Mouse (Mus musculus) heart, embryonic 16.5 days (tissue): ENCODE results near the gene Grik5. TPM values are rescaled to one million over a fixed set of nuclear protein-coding genes. Genes with fewer than 3 reads are reported as not detected.

ENCODE experiments used
- ATAC-seq: fragments of 200-750 bp; cut with Nextera tagmentation; replicated peaks from 2 replicates; pipeline ENCODE4 v1.8.0; 2017; ENCODE audit warnings: moderate number of reproducible peaks; ENCODE audit not compliant: insufficient read depth, low FRiP score; ENCODE audit errors: extremely low read depth
- H3K27ac ChIP-seq: fragments of 300-500 bp; sonication (generic); 2 replicates; pipeline ENCODE4 v1.5.1; 2014; ENCODE audit warnings: mild to moderate bottlenecking, low read length, control low read depth, moderate library complexity
- H3K27me3 ChIP-seq: fragments of 300-500 bp; sonication (generic); 2 replicates; pipeline ENCODE4 v1.6.1; 2014; ENCODE audit warnings: low read length, mixed read lengths; ENCODE audit not compliant: control insufficient read depth, insufficient read depth
- H3K36me3 ChIP-seq: fragments of 300-500 bp; sonication (generic); 2 replicates; pipeline ENCODE4 v1.6.1; 2014; ENCODE audit not compliant: control insufficient read depth, insufficient read depth
- H3K4me1 ChIP-seq: fragments of 300-500 bp; sonication (generic); 2 replicates; pipeline ENCODE4 v1.6.1; 2014; ENCODE audit warnings: low read length, mixed read lengths; ENCODE audit not compliant: control insufficient read depth, insufficient read depth
- H3K4me2 ChIP-seq: fragments of 300-500 bp; sonication (generic); 2 replicates; pipeline ENCODE4 v1.6.1; 2014; ENCODE audit warnings: low read depth, mild to moderate bottlenecking, control low read depth, low read length
- H3K4me3 ChIP-seq: fragments of 300-500 bp; sonication (generic); 2 replicates; pipeline ENCODE4 v1.5.1; 2014; ENCODE audit warnings: mild to moderate bottlenecking, control low read depth, low read length
- H3K9ac ChIP-seq: fragments of 300-500 bp; sonication (generic); 2 replicates; pipeline ENCODE4 v1.6.1; 2014; ENCODE audit warnings: low read length, control low read depth
- H3K9me3 ChIP-seq: fragments of 300-500 bp; sonication (generic); replicated peaks from 2 replicates; pipeline ENCODE4 v1.6.1; 2016; ENCODE audit warnings: low read length; ENCODE audit not compliant: control insufficient read depth
- WGBS: fragments of 180-500 bp; shearing (Covaris S2); extraction: QIAGEN DNeasy Blood & Tissue Kit; methylation state at CpG from one replicate; pipeline ENCODE4 v1.1.7; 2014; 5-methylcytosine and 5-hydroxymethylcytosine counted together
- polyA plus RNA-seq: library from polyadenylated mRNA; unstranded; fragments of >200 nt; fragmentation: Nextera tagmentation; extraction: Ambion mirVana; gene quantifications from 2 replicates; pipeline ENCODE4 v1.2.1, GENCODE M21; 2015

Grik5 gene
- polyA plus RNA-seq, 1 experiment from 2014 or later, result 2.3 TPM

DNA sequence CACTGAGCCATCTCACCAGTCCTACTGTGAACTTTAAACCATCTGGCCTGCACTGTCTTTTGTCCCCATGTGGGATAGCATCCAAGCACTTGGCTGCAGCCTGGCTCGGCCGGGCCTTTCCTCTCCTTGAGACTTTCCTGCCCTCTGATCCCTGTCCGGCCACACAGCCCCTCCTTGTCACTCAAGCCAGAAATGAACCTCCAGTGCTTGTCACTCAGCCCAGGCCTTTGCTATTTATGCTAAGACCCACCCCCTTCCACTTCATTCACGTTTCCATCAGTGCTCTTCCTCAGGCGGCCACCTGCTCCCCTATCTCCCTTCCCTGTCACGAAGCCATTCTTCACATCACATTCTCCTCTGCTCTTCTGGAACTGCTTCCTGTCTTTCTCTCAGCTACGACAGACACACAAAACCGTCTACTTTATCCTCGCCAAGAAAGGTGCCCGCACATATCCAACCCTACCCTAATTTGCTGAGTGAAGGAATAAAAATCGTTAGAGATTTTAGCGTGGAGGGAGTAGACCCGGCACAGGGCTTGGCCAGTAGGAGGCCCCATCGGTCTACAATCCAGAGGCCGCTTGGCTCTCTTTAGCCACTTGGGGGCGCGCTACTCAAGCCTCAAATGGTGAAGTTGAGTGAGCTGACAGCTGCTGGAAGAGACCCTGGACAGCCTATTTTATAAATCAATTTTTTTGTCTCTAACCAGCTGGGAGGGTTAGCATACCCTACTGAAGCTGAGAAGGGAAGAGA is 33.4 kb upstream of the Grik5 start:
- no peaks in the 10 kb centered on the region for H3K27me3 ChIP-seq
- no peak overlapping the region for H3K9ac ChIP-seq
- H3K27ac ChIP-seq, result no peak overlapping the region
- WGBS, result 12% methylated on average over 17 of the region's 17 CpGs
- H3K9me3 ChIP-seq, result no peaks in the 10 kb centered on the region
- ATAC-seq, result no peak; the same call in 1 of the 2 replicates
- H3K4me3 ChIP-seq, result no peak overlapping the region
- H3K4me1 ChIP-seq, result peaks cover 10% of the 10 kb centered on the region
- H3K36me3 ChIP-seq, result no peaks in the 10 kb centered on the region
- H3K4me2 ChIP-seq, result no peak overlapping the region

DNA sequence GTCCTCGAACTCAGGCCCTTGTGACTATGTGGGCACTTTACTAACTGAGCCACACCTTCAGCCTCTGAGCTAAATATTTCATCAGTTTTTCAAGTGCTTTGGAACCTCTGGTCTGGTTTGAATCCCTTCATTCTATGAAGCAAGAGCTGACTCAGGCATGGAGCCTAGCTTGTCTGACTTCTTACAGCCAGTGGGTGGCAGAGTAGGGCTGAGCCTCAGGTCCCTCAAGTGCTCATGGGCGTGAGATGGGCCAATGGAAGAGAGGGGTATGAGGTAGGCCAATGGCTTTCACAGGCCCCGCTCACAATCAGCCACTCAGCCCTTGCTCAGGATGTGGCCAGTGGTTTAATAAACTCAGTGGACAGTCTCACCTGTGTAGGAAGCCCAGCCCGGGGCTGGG is 27.4 kb upstream of the Grik5 start:
- Histone ChIP-seq H3K4me1 (no peaks in the 10 kb centered on the region), H3K27me3 (no peaks in the 10 kb centered on the region), H3K27ac (no peak overlapping the region), H3K4me3 (no peak overlapping the region), H3K4me2 (no peak overlapping the region), H3K36me3 (no peaks in the 10 kb centered on the region), H3K9me3 (no peaks in the 10 kb centered on the region), H3K9ac (no peak overlapping the region)
- ATAC-seq, result no peak
- WGBS, result 54% methylated on average over 4 of the region's 4 CpGs

DNA sequence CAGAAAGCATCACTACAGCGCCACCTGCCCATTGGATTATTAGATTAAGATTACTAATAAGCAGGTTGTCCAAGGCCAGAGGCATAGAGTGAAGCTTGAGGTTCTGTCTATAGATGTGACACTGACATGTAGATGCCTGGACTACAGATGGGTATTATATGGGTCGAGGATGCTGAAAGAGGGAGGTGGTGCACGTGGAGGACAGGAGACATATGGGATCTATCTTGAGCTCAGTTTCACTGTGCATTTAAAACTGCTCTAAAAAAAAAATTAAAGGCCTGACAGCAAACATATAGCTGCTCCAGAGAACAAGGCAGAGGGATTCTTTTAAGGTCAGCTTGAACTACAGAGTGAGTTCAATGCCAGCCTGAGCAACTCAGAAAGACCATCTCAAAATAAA is 26.0 kb upstream of the Grik5 start:
- H3K4me1 ChIP-seq, result peaks cover 3% of the 10 kb centered on the region; the same call in 1 of the 2 replicates
- no peaks in the 10 kb centered on the region for H3K36me3 ChIP-seq
- no peak overlapping the region for H3K4me3 ChIP-seq
- ATAC-seq, result no peak
- no peaks in the 10 kb centered on the region; the same call in 1 of the 2 replicates for H3K27me3 ChIP-seq
- H3K27ac ChIP-seq, result no peak overlapping the region
- no peak overlapping the region for H3K9ac ChIP-seq
- WGBS, result 65% methylated on average over 3 of the region's 3 CpGs
- no peak overlapping the region for H3K4me2 ChIP-seq
- H3K9me3 ChIP-seq, result no peaks in the 10 kb centered on the region

DNA sequence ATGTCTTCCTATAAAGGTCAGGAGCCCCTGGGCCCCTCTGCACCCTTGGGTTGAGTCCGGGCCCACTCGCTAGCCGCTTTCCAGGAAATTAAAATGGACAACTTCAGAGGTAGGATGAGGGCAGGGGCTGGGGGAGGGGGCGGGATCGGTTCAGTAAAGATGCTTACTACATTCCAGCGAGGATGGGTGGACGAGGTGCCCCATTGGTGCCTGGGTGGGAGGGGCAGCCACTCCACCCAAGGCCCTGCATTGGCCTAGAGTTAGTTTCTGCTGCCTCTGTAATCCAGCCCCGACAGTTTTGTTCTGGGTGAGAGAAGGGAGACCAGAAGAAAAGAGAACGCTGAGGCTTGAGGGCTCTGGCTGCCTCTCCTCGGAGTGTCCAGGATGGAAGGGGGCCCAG is 17.7 kb upstream of the Grik5 start:
- Histone ChIP-seq H3K27ac (no peak overlapping the region), H3K36me3 (no peaks in the 10 kb centered on the region), H3K27me3 (no peaks in the 10 kb centered on the region; the same call in none of the 2 replicates), H3K9ac (no peak overlapping the region), H3K9me3 (no peaks in the 10 kb centered on the region), H3K4me1 (peaks cover 6% of the 10 kb centered on the region; the same call in 1 of the 2 replicates), H3K4me2 (no peak overlapping the region), H3K4me3 (no peak overlapping the region)
- 40% methylated on average over 9 of the region's 10 CpGs for WGBS
- no peak for ATAC-seq

DNA sequence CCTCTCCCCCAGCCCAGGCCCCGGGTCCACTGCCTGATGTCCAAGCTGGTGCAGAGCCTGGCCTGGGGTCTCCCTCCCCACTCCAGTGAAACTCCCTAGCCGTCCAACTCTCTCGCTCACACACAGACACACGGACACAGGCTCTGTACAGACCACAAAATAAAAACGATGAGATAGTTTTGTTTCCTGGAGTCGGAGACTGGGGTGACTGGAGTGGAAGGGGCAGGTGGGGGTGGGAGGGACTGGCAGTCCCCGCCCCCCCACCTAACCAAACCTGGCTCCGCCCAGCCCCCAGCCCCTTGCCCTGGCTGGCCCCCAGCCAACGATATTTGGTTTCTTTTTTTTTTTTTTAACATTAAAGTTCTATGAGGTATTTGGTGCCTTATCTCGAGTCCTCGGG is 16.8 kb upstream of the Grik5 start:
- ATAC-seq, result no peak
- 20% methylated on average over 10 of the region's 11 CpGs for WGBS
- Histone ChIP-seq H3K4me3 (no peak overlapping the region), H3K27me3 (no peaks in the 10 kb centered on the region; the same call in none of the 2 replicates), H3K9me3 (no peaks in the 10 kb centered on the region), H3K4me1 (peaks cover 6% of the 10 kb centered on the region; the same call in 1 of the 2 replicates), H3K27ac (no peak overlapping the region), H3K9ac (no peak overlapping the region), H3K36me3 (peaks cover 3% of the 10 kb centered on the region; the same call in 1 of the 2 replicates), H3K4me2 (no peak overlapping the region)

DNA sequence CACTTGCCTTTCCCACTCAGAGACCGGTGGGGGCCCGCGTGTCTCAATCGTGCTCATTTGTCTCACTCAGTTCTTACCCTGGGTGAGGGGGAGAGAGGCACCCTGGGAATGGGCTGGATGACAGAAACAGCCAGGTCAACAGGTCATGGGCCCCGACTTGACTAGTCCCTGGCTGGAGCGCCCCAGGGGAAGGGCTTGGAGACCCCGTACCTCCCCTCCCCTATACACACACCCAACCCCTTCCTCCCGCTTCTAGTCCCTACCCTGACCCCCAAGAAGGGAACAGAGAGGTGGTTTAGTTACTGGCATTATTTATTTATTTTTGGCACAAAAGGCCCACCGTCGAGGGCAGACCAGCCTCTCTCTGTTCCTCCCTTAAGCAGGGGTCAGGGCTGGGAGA is 16.4 kb upstream of the Grik5 start:
- Histone ChIP-seq H3K4me3 (no peak overlapping the region), H3K36me3 (peaks cover 8% of the 10 kb centered on the region; the same call in 1 of the 2 replicates), H3K4me1 (peaks cover 6% of the 10 kb centered on the region; the same call in 1 of the 2 replicates), H3K27ac (no peak overlapping the region), H3K9ac (no peak overlapping the region), H3K27me3 (no peaks in the 10 kb centered on the region; the same call in none of the 2 replicates), H3K4me2 (no peak overlapping the region), H3K9me3 (no peaks in the 10 kb centered on the region)
- WGBS, result 24% methylated on average over 10 of the region's 10 CpGs
- no peak; the same call in 1 of the 2 replicates for ATAC-seq

DNA sequence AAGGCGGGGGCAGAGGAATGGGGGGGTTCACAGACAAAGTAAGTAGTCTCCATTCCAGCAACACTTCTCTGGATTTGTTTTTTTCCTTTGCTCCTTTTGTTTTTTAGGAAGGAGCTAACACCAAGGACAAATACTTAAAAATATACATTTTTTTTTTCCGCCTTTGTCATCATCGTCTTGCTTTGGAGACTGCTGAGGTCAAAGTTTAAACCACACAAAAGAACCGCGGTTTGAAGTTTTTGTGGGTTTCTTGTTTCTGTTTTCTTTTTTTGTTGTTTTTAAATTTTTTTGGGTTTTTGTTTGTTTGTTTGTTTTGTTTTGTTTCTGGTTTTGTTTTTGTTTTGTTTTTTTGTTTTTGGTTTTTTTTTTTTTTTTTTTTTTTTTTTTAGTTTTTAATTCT is 15.8 kb upstream of the Grik5 start:
- H3K27ac ChIP-seq, result no peak overlapping the region
- no peak overlapping the region for H3K9ac ChIP-seq
- no peaks in the 10 kb centered on the region for H3K9me3 ChIP-seq
- peaks cover 12% of the 10 kb centered on the region; the same call in 1 of the 2 replicates for H3K36me3 ChIP-seq
- peaks cover 4% of the 10 kb centered on the region for H3K4me1 ChIP-seq
- WGBS, result 68% methylated on average over 5 of the region's 5 CpGs
- no peak overlapping the region for H3K4me3 ChIP-seq
- H3K27me3 ChIP-seq, result no peaks in the 10 kb centered on the region; the same call in 1 of the 2 replicates
- no peak for ATAC-seq
- no peak overlapping the region for H3K4me2 ChIP-seq

DNA sequence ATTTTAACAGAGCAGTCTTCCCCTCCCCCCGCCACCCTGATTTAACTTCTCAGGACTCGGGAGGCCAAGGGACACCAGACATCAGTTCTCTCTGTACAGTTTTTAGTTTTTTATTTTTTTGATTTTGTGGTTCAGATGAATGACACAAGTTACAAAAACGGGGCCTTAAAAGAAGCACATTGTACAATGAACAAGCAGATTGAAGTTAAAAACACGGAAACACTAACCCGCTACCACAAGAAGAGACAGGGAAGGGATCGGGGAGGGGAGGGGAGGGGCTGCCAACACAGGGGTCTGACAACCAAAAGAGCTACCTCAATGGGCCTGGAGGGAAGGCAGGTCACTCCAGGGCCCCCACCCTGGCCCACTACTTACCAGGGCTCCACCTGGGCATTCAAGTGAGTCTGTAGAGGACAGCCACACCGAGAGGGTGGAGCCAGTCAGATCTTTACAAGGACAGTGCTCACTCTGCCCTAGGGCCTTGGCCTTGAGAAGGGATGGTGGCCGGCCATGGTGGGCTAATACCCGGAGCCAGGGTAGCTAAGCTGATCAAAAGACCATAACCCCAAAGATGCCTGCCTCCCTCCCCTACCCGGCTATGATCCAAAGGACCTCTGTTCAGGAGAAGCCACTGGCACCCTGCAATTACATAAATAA is 15.2 kb upstream of the Grik5 start:
- H3K9me3 ChIP-seq, result no peaks in the 10 kb centered on the region
- H3K4me1 ChIP-seq, result peaks cover 4% of the 10 kb centered on the region
- no peak overlapping the region for H3K4me3 ChIP-seq
- H3K4me2 ChIP-seq, result no peak overlapping the region
- H3K36me3 ChIP-seq, result peaks cover 17% of the 10 kb centered on the region
- ATAC-seq, result no peak
- H3K27me3 ChIP-seq, result no peaks in the 10 kb centered on the region; the same call in 1 of the 2 replicates
- WGBS, result 67% methylated on average over 10 of the region's 10 CpGs
- no peak overlapping the region for H3K27ac ChIP-seq
- no peak overlapping the region for H3K9ac ChIP-seq

DNA sequence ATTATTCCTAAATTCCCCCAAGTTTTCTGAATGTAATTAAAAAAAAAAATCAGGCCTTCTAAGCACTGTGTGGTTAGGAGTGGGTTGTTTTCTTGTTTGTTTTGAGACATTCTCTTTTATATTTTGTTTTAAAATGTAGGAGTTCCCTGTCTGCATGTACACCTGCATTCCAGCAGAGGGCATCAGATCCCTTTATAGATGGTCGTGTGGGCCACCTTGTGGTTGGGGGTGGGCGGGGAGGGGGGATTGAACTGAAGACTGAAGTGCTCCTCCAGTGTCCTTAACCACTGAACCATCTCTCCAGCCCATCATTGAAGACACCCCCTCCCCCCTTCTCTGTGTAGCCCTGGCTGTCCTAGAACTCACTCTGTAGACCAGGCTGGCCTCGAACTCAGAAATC is 14.5 kb upstream of the Grik5 start:
- no peak overlapping the region for H3K4me3 ChIP-seq
- H3K27ac ChIP-seq, result no peak overlapping the region
- WGBS, result 51% methylated on average over 3 of the region's 3 CpGs
- H3K27me3 ChIP-seq, result no peaks in the 10 kb centered on the region; the same call in 1 of the 2 replicates
- H3K9me3 ChIP-seq, result no peaks in the 10 kb centered on the region
- no peak for ATAC-seq
- peaks cover 4% of the 10 kb centered on the region for H3K4me1 ChIP-seq
- H3K36me3 ChIP-seq, result peaks cover 24% of the 10 kb centered on the region
- H3K4me2 ChIP-seq, result no peak overlapping the region
- no peak overlapping the region for H3K9ac ChIP-seq
